Mouse (Mus musculus): Measurements from ENCODE around the gene Gm44502.

DNA sequence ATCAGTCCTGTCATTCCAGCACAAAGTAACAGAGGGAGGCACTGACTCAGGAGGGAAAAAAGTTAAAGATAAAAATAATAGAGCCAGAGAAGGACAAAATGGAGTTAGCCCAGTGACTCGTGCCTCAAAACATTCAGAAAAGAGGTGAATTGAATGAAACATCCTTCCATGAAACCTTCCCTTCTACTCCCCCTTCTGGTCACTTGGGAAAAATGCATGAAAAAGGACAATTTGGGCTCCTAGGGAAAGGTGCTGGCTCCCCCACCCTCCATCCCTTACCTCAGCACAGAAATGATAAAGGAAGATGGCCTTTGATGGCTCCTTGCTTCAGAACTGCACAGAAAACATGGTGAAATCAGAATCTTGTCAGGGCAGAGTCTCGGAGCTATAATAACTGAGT lies 39.1 kb upstream of the Gm44502 start:
- TF ChIP-seq CTCF (IDR thresholded peaks at IDR 0.05; ENCODE audit: low read depth) (peak; percentile 77), EP300 (optimal IDR thresholded peaks at IDR 0.05) (no peak)

Measured in stomach, postnatal 0 days (tissue).